Mouse (Mus musculus) lung, postnatal 36 days (tissue): Measurements from ENCODE around the gene Try10.
"Not testable (repeated sequence)": the region's sequence is repeated elsewhere in the genome, so short reads cannot be mapped to it uniquely, and the experiment has no call there.

ENCODE experiments used
- DNase-seq: peaks from one replicate; pipeline ENCODE4 v3.0.0; 2022; ENCODE audit warnings: mixed read lengths

Try10 gene

DNA sequence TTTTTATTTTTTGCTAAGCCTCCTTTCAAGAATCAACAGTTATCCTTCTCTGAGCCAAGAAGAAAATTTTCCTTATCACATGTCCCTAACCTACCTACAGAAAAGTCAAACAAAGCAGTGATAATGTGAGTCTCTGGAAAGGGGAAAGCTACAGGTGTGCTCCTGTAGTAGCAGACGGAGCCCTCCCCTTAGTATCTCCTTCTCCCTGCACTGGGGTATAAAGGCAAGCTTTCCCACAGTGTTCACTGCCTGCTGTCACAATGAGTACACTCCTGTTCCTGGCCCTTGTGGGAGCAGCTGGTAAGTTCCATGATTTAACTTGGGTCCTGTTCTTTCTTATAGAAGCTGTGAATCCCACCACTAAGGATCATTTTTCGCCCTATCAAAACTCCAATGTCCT, at the start of gene Try10:
TSS of gene Try10 (plus strand) at position 174 of the 400 bp plus-strand sequence.
- no peak for DNase-seq

DNA sequence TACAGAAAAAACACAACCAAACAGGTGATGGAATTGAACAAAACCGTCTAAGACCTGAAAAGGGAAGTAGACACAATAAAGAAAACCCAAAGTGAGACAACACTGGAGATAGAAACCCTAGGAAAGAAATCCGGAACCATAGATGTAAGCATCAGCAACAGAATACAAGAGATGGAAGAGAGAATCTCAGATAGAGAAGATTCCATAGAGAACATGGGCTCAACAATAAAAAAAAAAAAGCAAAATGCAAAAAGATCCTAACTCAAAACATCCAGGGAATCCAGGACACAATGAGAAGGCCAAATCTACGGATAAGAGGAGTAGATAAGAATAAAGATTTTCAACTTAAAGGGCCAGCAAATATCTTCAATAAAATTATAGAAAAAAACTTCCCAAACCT, 37.2 kb upstream of the Try10 start, which contains the start of gene Try5:
TSS of gene Try5 (minus strand) at position 101 of the 400 bp plus-strand sequence.
- DNase-seq: not testable (repeated sequence)

DNA sequence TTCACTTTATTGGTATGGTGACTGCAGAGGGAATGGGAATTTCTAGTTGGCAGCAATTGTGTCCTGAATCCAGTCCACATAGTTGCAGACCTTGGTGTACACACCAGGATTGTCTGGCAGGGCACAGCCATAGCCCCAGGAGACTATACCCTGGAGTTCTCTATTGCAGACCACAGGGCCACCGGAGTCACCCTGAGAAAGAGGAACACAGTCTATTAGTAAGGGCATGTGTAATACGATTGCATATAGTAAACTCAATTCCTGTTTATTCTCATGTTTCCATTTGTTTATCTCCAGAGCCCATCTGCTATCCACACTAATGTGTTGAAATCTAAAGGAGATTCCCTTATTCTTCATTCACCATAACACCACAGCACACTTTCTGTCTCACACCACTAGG, 19.9 kb downstream of the Try10 start:
- not testable (repeated sequence) for DNase-seq

GRCm38 (mm10) chr6:41377578-41377977, 23.7 kb downstream of the Try10 start, which contains the start of gene Prss3:
Gene Prss3 (minus strand): TSS chr6:41377678.
- not testable (repeated sequence) for DNase-seq

DNA sequence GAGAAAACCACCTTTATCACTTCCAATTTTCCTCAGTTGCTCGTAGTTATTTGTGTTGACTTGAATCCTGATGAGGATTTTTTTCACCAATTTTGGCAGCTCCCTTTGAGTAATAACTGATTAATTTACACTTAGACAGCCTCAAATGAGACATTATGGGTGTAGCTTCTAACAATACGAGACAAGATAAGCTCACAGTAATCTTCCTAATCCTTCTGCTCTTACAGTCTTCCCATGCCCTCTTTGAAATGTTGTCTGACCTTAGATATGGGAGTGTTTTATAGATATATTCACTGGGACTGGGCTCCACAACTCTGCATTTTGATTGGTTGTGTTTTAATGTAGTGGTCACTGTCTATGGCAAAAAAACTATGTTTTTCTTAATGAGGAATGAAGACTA, 32.9 kb downstream of the Try10 start:
- no peak for DNase-seq

- not testable (repeated sequence) for DNase-seq
These were observed 37.7 kb downstream of the Try10 start for GRCm38 (mm10) chr6:41391640-41392039.

- not testable (repeated sequence) for DNase-seq
These were observed 38.2 kb downstream of the Try10 start, which contains the start of gene Gm5771 for GRCm38 (mm10) chr6:41392056-41392455. Gene Gm5771 (plus strand): TSS chr6:41392356.
